Mouse (Mus musculus): ENCODE data around the gene Ampd2.

- no peak for TF ChIP-seq CTCF (IDR thresholded peaks at IDR 0.05; ENCODE audit: low read depth, low read length)
- TF ChIP-seq POLR2A (IDR thresholded peaks at IDR 0.05; ENCODE audit: extremely low read depth, insufficient read depth, low read length): no peak
Observed at GRCm38 (mm10) chr3:108117465-108117864, 31.0 kb upstream of the Ampd2 start.

Data from liver, adult 2 months (tissue).